Mouse (Mus musculus): ENCODE results near the gene Aox4.

- TF ChIP-seq POLR2A (IDR thresholded peaks at IDR 0.05; ENCODE audit: borderline replicate concordance, low read depth, low read length) (no peak), CTCF (IDR thresholded peaks at IDR 0.05; ENCODE audit: low read depth, low read length) (no peak)
These were observed 13.2 kb upstream of the Aox4 start for GRCm38 (mm10) chr1:58197023-58197422.
